Mouse (Mus musculus) cerebellum, postnatal 4 days (tissue): Measurements from ENCODE around the gene Agr3.

Source experiments
- DNase-seq, 2 experiments: peaks; one replicate each; pipeline ENCODE4 v3.0.0; 2022; ENCODE audit warnings: low spot score in 2 of 2, mixed read lengths in 1 of 2

Agr3 gene

GRCm38 (mm10) chr12:35925402-35925801 lies at the start of gene Agr3:
Gene Agr3, plus strand, starts transcription at chr12:35925620.
- no peak for DNase-seq

GRCm38 (mm10) chr12:35884892-35885558 lies 40.4 kb upstream of the Agr3 start:
- DNase-seq = no peak

GRCm38 (mm10) chr12:35889383-35889782 lies 36.0 kb upstream of the Agr3 start:
- DNase-seq = no peak

GRCm38 (mm10) chr12:35890756-35891155 lies 34.7 kb upstream of the Agr3 start:
- no peak for DNase-seq

- DNase-seq = no peak
These were observed 31.0 kb upstream of the Agr3 start for GRCm38 (mm10) chr12:35894304-35894900.

- DNase-seq = peak; percentile 50 to 61
These were observed 29.3 kb upstream of the Agr3 start for GRCm38 (mm10) chr12:35895875-35896763.

GRCm38 (mm10) chr12:35896764-35897282 lies 28.6 kb upstream of the Agr3 start:
- no peak for DNase-seq

GRCm38 (mm10) chr12:35910632-35911031 lies 14.8 kb upstream of the Agr3 start:
- no peak for DNase-seq

- DNase-seq = no peak
These were observed 9.6 kb upstream of the Agr3 start for GRCm38 (mm10) chr12:35915813-35916212.

- DNase-seq = no peak
These were observed 9.0 kb upstream of the Agr3 start for GRCm38 (mm10) chr12:35916467-35916866.

- DNase-seq = peak in 1 of 2 experiments; percentile 6
These were observed 7.4 kb upstream of the Agr3 start for GRCm38 (mm10) chr12:35918031-35918430.

GRCm38 (mm10) chr12:35927804-35928203 lies 2.4 kb downstream of the Agr3 start:
- DNase-seq = no peak

- no peak for DNase-seq
These were observed 7.4 kb downstream of the Agr3 start for GRCm38 (mm10) chr12:35932816-35933215.

GRCm38 (mm10) chr12:35951757-35952156 lies 26.3 kb downstream of the Agr3 start:
- DNase-seq = no peak

- no peak for DNase-seq
These were observed 31.8 kb downstream of the Agr3 start for GRCm38 (mm10) chr12:35957235-35957634.

GRCm38 (mm10) chr12:35966098-35966767 lies 40.8 kb downstream of the Agr3 start:
- DNase-seq = no peak

GRCm38 (mm10) chr12:35966768-35967141 lies 41.3 kb downstream of the Agr3 start:
- DNase-seq = no peak

- DNase-seq = no peak
These were observed 50.5 kb downstream of the Agr3 start for GRCm38 (mm10) chr12:35975898-35976297.

- DNase-seq = no peak
These were observed 52.3 kb downstream of the Agr3 start for GRCm38 (mm10) chr12:35977633-35978246.

GRCm38 (mm10) chr12:35979625-35980024 lies 54.2 kb downstream of the Agr3 start:
- DNase-seq = no peak

GRCm38 (mm10) chr12:35981732-35982360 lies 56.4 kb downstream of the Agr3 start:
- DNase-seq = no peak
